In the genomic region with DNA sequence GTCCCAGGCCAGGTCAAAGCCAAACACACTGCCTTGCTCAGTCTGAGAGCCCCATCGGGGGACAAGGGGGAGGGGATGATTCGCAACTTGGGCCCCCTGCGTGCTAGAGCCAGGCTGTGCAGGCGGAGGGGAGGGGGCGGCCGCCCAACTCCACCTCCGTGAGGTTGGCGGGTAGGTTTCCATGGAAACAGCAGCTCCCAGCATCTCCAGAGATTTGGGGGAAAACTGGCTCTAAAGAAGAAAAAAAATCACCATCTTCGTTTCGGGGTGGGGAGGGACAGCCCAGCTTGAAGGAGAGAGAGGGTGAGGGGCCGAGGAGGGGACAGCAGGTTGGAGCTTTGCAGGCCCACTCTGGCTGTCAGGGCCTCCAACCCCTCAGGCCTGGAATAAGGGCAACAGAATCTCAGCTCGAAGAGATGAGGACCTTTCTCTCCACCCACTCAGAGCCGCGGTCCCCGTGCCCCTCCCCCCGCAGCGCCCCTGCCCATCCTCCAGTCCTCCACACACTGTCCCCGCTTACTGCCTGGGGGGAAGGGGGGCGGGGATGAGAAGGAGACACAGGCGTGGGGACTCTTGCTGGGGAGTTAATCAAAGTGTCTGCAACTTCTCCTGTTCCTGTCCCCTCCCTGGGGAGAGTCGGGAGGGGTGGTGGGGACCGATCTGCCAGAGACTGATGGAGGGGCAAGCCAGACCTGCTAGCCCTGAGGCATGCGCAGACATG, we compare ENCODE assay signal across 8 mouse cellular contexts.
DNase-seq lines count a peak whose midpoint lies in the region; ATAC-seq and TF ChIP-seq lines count a peak whose summit lies in the region.

No protein-coding gene starts in this region.

- peak overlapping the region; percentile 63 for H3K4me2 ChIP-seq in heart, embryonic 11.5 days
- peak overlapping the region; percentile 34 for H3K4me2 ChIP-seq in hindbrain, embryonic 11.5 days (replicated peaks; ENCODE audit: low read depth, low read length)
- H3K4me2 ChIP-seq in midbrain, embryonic 14.5 days (ENCODE audit: low read length), result peak overlapping the region; percentile 59

- peaks cover 6% of the 10 kb centered on the region for H3K4me1 ChIP-seq in heart, embryonic 11.5 days (ENCODE audit: control insufficient read depth, insufficient read depth, low read length)
- peaks cover 8% of the 10 kb centered on the region for H3K4me1 ChIP-seq in hindbrain, embryonic 11.5 days (replicated peaks; ENCODE audit: control insufficient read depth, insufficient read depth, low read length)
- peaks cover 33% of the 10 kb centered on the region for H3K4me1 ChIP-seq in midbrain, embryonic 14.5 days (ENCODE audit: control insufficient read depth, insufficient read depth, low read length)
- H3K4me1 ChIP-seq in thymus, adult 2 months (replicated peaks; ENCODE audit: control insufficient read depth, insufficient read depth, low read length), result peaks cover 14% of the 10 kb centered on the region

- 0 out of 2 replicates have a peak, but pooled peaks have one; percentile 31 for ATAC-seq in heart, embryonic 11.5 days (replicated peaks; ENCODE audit: insufficient number of reproducible peaks, low FRiP score, low TSS enrichment)
- peak; percentile 83 for ATAC-seq in hindbrain, embryonic 11.5 days (ENCODE audit: low FRiP score)
- peak; percentile 83 for ATAC-seq in midbrain, embryonic 14.5 days (ENCODE audit: low FRiP score, low TSS enrichment)

- no peak for TF ChIP-seq POLR2A in thymus, adult 2 months (IDR thresholded peaks at IDR 0.05; ENCODE audit: control insufficient read depth, extremely low read depth, insufficient read depth, low read length, poor library complexity)

- peaks cover 17% of the 10 kb centered on the region for H3K27me3 ChIP-seq in heart, embryonic 11.5 days (ENCODE audit: control insufficient read depth, insufficient read depth, low read length)
- no peaks in the 10 kb centered on the region for H3K27me3 ChIP-seq in hindbrain, embryonic 11.5 days (ENCODE audit: control insufficient read depth, insufficient read depth, low read length)
- H3K27me3 ChIP-seq in midbrain, embryonic 14.5 days (ENCODE audit: control insufficient read depth, insufficient read depth, low read length), result no peaks in the 10 kb centered on the region
- H3K27me3 ChIP-seq in thymus, adult 2 months (ENCODE audit: control insufficient read depth, insufficient read depth, low read length), result no peaks in the 10 kb centered on the region

- intact Hi-C loops in heart, postnatal 14 days (cut with DNase I), result loop anchor here (5.0 kb wide), 1 partner anchor 52 kb away; no protein-coding TSS in a partner anchor

- no peak for TF ChIP-seq CTCF in thymus, adult 2 months (IDR thresholded peaks at IDR 0.05; ENCODE audit: borderline replicate concordance, control insufficient read depth, extremely low read depth, insufficient read depth, low read length, poor library complexity)

- H3K9me3 ChIP-seq in heart, embryonic 11.5 days (replicated peaks; ENCODE audit: control insufficient read depth, low read length), result no peaks in the 10 kb centered on the region
- H3K9me3 ChIP-seq in hindbrain, embryonic 11.5 days (ENCODE audit: control insufficient read depth, low read length), result no peaks in the 10 kb centered on the region
- H3K9me3 ChIP-seq in midbrain, embryonic 14.5 days (ENCODE audit: control insufficient read depth, low read length), result no peaks in the 10 kb centered on the region

- DNase-seq in heart, postnatal 14 days, result no peak
- peak; percentile 63 for DNase-seq in MN1 (ENCODE audit: low spot score)
- DNase-seq in hindbrain, embryonic 11.5 days (ENCODE audit: low spot score), result peak; percentile 75
- DNase-seq in midbrain, embryonic 14.5 days, result peak; percentile 92
- DNase-seq in thymus, adult 2 months, result no peak
- no peak for DNase-seq in thymus, postnatal 4 days
- no peak for DNase-seq in lung, postnatal 4 days

- H3K36me3 ChIP-seq in heart, embryonic 11.5 days (ENCODE audit: control insufficient read depth, insufficient read depth, low read length), result no peaks in the 10 kb centered on the region
- H3K36me3 ChIP-seq in hindbrain, embryonic 11.5 days (ENCODE audit: control insufficient read depth, insufficient read depth, low read length), result no peaks in the 10 kb centered on the region
- H3K36me3 ChIP-seq in midbrain, embryonic 14.5 days (ENCODE audit: control insufficient read depth, insufficient read depth, low read length), result no peaks in the 10 kb centered on the region
- H3K36me3 ChIP-seq in thymus, adult 2 months (ENCODE audit: control insufficient read depth, insufficient read depth, low read length), result no peaks in the 10 kb centered on the region

- no peak overlapping the region for H3K27ac ChIP-seq in heart, embryonic 11.5 days (ENCODE audit: low read depth, low read length)
- peak overlapping the region; percentile 90 for H3K27ac ChIP-seq in hindbrain, embryonic 11.5 days (ENCODE audit: low read depth, low read length)
- H3K27ac ChIP-seq in midbrain, embryonic 14.5 days (replicated peaks; ENCODE audit: low read depth, low read length), result peak overlapping the region; percentile 94
- H3K27ac ChIP-seq in thymus, adult 2 months (ENCODE audit: control insufficient read depth, insufficient read depth, low read length), result no peak overlapping the region

- 6% methylated on average over 22 of the region's 23 CpGs for WGBS in heart, embryonic 11.5 days (ENCODE audit: insufficient replicate concordance)
- WGBS in hindbrain, embryonic 11.5 days, result 1% methylated on average over 20 of the region's 23 CpGs
- WGBS in midbrain, embryonic 14.5 days, result under 1% methylated on average over 22 of the region's 23 CpGs
- WGBS in thymus, adult 2 months, result 61% methylated on average over 23 of the region's 23 CpGs

- peak overlapping the region; percentile 54 for H3K9ac ChIP-seq in heart, embryonic 11.5 days (ENCODE audit: low read depth, low read length)
- peak overlapping the region; percentile 50 for H3K9ac ChIP-seq in hindbrain, embryonic 11.5 days (ENCODE audit: low read depth, low read length)
- H3K9ac ChIP-seq in midbrain, embryonic 14.5 days (replicated peaks; ENCODE audit: low read length), result peak overlapping the region; percentile 18; the same call in 1 of the 2 replicates

- peak overlapping the region; percentile 32 for H3K4me3 ChIP-seq in heart, embryonic 11.5 days (ENCODE audit: low read depth, low read length)
- H3K4me3 ChIP-seq in hindbrain, embryonic 11.5 days (ENCODE audit: low read depth, low read length), result peak overlapping the region; percentile 18; the same call in 1 of the 2 replicates
- peak overlapping the region; percentile 15 for H3K4me3 ChIP-seq in midbrain, embryonic 14.5 days (replicated peaks; ENCODE audit: low read depth, low read length)
- H3K4me3 ChIP-seq in thymus, adult 2 months (ENCODE audit: control insufficient read depth, insufficient read depth, low read length), result no peak overlapping the region

Comparison
In these comparisons a context has a peak if more than half of its experiments do, and no peak if none do; other contexts are left out.
1. ATAC-seq: peak in every context shown above with its lines; median percentile 83 in hindbrain, embryonic 11.5 days; 83 in midbrain, embryonic 14.5 days; 31 in heart, embryonic 11.5 days.
2. H3K27ac ChIP-seq: peak in hindbrain, embryonic 11.5 days (single experiment) and midbrain, embryonic 14.5 days (single experiment); none in heart, embryonic 11.5 days (single experiment) and thymus, adult 2 months (single experiment).
3. DNase-seq: peak in MN1 (single experiment), hindbrain, embryonic 11.5 days (single experiment) and midbrain, embryonic 14.5 days (single experiment); none in heart, postnatal 14 days (0 of 2), thymus, adult 2 months (single experiment), thymus, postnatal 4 days (single experiment) and lung, postnatal 4 days (0 of 2).
4. Peak in every context shown above with its lines, with median percentiles within 50 percentile points of each other: H3K4me2 ChIP-seq and H3K9ac ChIP-seq.